Mouse (Mus musculus) cerebellum, adult 2 months (tissue): ENCODE results near the gene Ppp1r35.

Experiments
- CTCF ChIP-seq: fragments of 200-500 bp; IDR thresholded peaks from 2 replicates; pipeline ENCODE4 v1.5.1; 2011; ENCODE audit warnings: low read depth, mild to moderate bottlenecking, control low read depth, low read length, moderate library complexity, borderline replicate concordance; ENCODE audit not compliant: insufficient read depth
- POLR2A ChIP-seq: fragments of 200-500 bp; IDR thresholded peaks from 2 replicates; pipeline ENCODE4 v1.6.1; 2011; ENCODE audit warnings: low read length, control low read depth, borderline replicate concordance; ENCODE audit not compliant: insufficient read depth

GRCm38 (mm10) chr5:137826421-137826820 is 47.8 kb downstream of the Ppp1r35 start:
- no peak for TF ChIP-seq CTCF
- no peak for TF ChIP-seq POLR2A
